Mouse (Mus musculus): ENCODE measurements around the gene Glrb.

The Glrb gene

DNA sequence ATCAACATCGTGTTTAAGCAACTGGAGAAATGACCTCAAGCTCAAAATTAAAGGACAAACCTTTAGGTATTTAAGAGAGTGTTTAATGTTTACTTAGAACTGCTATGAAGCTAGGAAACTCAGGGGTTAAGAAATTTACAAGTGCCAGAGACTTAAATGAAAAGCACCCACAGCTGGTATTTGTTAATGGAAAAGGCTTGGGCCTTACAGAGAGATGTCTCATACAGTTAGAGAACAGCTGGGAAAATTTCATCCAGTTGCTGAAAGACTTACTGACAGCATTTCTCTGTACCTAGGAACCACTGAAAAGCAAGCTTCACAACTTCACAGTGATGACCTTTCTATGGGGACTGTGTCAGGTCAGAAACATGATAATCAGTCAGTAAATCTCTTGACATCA, 28.3 kb downstream of the Glrb start:
- Histone ChIP-seq H3K9me3 (ENCODE audit: low read length) (no peaks in the 10 kb centered on the region), H3K4me1 (replicated peaks; ENCODE audit: low read depth, low read length) (no peaks in the 10 kb centered on the region)
- no peak for TF ChIP-seq POU5F1 (IDR thresholded peaks at IDR 0.05; ENCODE audit: borderline replicate concordance, low read length)
- no peak for TF ChIP-seq CTCF (conservative IDR thresholded peaks at IDR 0.05; ENCODE audit: low read length)
- no peak for TF ChIP-seq NANOG (IDR thresholded peaks at IDR 0.05; ENCODE audit: borderline replicate concordance, low read length)

DNA sequence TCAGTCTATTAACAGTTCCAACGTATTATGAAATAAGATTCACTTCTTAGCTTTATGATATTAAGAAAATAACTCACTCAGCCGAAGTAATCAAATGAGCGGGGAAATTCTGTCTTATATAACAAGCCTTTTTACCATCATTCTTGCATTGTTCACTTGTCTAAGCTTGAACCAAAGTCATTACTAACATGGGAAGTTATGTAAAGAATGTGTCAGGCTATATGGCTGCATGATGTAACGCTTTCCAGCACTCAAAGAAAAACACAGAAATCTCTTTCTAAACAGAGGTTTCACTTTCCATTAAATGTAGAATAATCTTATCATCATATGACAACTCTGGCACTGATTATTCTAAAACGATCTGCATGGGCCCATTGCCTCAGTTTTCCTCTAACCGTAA, 29.9 kb downstream of the Glrb start:
- H3K27me3 ChIP-seq (ENCODE audit: insufficient read depth, low read length) = no peaks in the 10 kb centered on the region
- TF ChIP-seq POU5F1 (IDR thresholded peaks at IDR 0.05; ENCODE audit: borderline replicate concordance, low read length) (no peak), CTCF (conservative IDR thresholded peaks at IDR 0.05; ENCODE audit: low read length) (no peak), NANOG (IDR thresholded peaks at IDR 0.05; ENCODE audit: borderline replicate concordance, low read length) (no peak)
- H3K9me3 ChIP-seq (ENCODE audit: low read length) = no peaks in the 10 kb centered on the region
- no peak overlapping the region for H3K4me3 ChIP-seq (replicated peaks; ENCODE audit: low read length)
- H3K36me3 ChIP-seq (ENCODE audit: insufficient read depth, low read length) = no peaks in the 10 kb centered on the region
- no peaks in the 10 kb centered on the region for H3K4me1 ChIP-seq (replicated peaks; ENCODE audit: low read depth, low read length)

More for the DNA sequence above, 28.3 kb downstream of the Glrb start:
- no peaks in the 10 kb centered on the region for H3K36me3 ChIP-seq (ENCODE audit: insufficient read depth, low read length)
- H3K27me3 ChIP-seq (ENCODE audit: insufficient read depth, low read length) = no peaks in the 10 kb centered on the region
- no peak overlapping the region for H3K4me3 ChIP-seq (replicated peaks; ENCODE audit: low read length)

DNA sequence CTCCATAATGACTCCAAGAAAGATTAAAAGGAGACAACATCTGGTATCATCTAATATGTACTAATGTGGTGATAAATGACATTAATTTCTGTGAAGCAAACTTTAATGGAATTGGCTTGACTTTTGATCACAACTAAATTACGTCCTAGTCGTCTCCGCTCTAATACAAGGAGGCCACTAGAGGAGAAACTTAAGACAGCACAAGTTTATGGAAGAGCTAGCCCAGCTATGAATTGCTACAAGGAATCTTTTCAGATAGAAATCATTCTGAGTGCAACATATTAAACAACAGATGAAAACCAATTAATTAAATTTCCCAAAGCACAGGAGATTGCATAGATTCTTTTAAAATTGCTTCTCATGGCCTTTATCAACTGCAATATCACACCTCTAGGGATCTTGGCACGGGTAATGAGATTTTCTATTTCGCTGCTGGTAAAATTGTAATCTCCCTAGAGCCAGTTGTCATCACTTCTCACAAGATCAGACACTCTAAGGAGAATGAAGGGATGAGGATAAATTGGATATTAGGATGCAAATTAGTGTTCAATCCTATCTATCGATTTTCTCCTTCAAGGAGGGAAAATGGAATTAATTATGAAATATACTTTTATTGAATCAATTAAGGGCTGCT, 32.7 kb downstream of the Glrb start:
- Histone ChIP-seq H3K9me3 (ENCODE audit: low read length) (no peaks in the 10 kb centered on the region), H3K4me3 (replicated peaks; ENCODE audit: low read length) (no peak overlapping the region), H3K27me3 (ENCODE audit: insufficient read depth, low read length) (no peaks in the 10 kb centered on the region), H3K36me3 (ENCODE audit: insufficient read depth, low read length) (no peaks in the 10 kb centered on the region), H3K4me1 (replicated peaks; ENCODE audit: low read depth, low read length) (no peaks in the 10 kb centered on the region)
- TF ChIP-seq POU5F1 (IDR thresholded peaks at IDR 0.05; ENCODE audit: borderline replicate concordance, low read length) (no peak), NANOG (IDR thresholded peaks at IDR 0.05; ENCODE audit: borderline replicate concordance, low read length) (no peak), CTCF (conservative IDR thresholded peaks at IDR 0.05; ENCODE audit: low read length) (no peak)

DNA sequence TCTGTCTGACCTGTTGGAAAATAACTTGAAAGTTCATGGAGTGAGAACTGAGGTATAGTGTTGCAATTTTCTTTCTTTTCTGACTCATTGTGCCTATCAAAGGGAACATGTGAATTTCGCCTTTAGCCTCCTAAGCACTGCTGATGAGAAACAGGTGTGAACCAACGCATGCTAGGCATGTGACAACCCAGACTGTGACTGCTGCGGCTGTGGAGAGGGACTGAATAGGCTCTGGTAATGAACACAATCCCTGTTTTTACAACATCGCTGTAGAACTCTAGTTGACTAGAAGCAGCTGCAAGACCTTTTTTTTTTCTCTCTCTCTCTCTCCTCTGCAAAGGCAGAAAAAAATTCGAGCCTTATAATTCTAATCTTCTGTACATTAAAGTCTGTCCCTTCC, 34.9 kb downstream of the Glrb start:
- TF ChIP-seq NANOG (IDR thresholded peaks at IDR 0.05; ENCODE audit: borderline replicate concordance, low read length) (no peak), POU5F1 (IDR thresholded peaks at IDR 0.05; ENCODE audit: borderline replicate concordance, low read length) (no peak), CTCF (conservative IDR thresholded peaks at IDR 0.05; ENCODE audit: low read length) (no peak)
- H3K27me3 ChIP-seq (ENCODE audit: insufficient read depth, low read length) = no peaks in the 10 kb centered on the region
- H3K9me3 ChIP-seq (ENCODE audit: low read length) = no peaks in the 10 kb centered on the region
- no peak overlapping the region for H3K4me3 ChIP-seq (replicated peaks; ENCODE audit: low read length)
- no peaks in the 10 kb centered on the region for H3K36me3 ChIP-seq (ENCODE audit: insufficient read depth, low read length)
- H3K4me1 ChIP-seq (replicated peaks; ENCODE audit: low read depth, low read length) = no peaks in the 10 kb centered on the region

DNA sequence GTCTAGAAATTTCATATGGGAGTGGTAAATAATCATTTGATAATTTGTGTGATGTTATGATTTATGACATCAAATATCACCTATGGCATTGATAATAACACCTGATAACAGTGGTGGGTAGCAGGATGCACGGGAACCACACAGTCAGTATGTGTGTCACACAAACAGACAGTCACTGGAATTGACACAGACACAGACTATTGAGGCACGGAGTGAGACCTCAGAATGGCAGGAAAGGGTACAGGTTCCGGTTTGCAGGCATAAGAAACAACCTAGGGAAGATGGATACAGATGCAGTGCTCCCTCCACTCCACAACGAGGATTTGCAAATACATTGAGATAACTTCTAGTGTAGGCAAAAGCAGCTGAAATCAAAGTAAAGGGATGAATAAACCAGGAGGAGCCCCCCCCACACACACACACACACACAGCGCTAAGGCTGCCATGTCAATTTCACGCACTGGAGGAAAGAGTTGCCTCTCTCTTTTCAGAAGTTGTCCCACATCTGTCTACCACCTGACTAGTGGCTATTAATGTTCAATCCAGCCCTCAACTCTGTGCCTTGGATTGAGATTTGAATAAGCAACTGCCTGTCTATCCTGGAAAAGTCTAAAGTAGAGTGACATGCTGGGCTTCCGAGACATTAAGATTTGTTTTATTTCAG, 38.6 kb downstream of the Glrb start:
- H3K27me3 ChIP-seq (ENCODE audit: insufficient read depth, low read length) = no peaks in the 10 kb centered on the region
- no peaks in the 10 kb centered on the region for H3K9me3 ChIP-seq (ENCODE audit: low read length)
- TF ChIP-seq CTCF (conservative IDR thresholded peaks at IDR 0.05; ENCODE audit: low read length) (no peak), NANOG (IDR thresholded peaks at IDR 0.05; ENCODE audit: borderline replicate concordance, low read length) (no peak), POU5F1 (IDR thresholded peaks at IDR 0.05; ENCODE audit: borderline replicate concordance, low read length) (no peak)
- no peaks in the 10 kb centered on the region for H3K36me3 ChIP-seq (ENCODE audit: insufficient read depth, low read length)
- H3K4me1 ChIP-seq (replicated peaks; ENCODE audit: low read depth, low read length) = no peaks in the 10 kb centered on the region
- H3K4me3 ChIP-seq (replicated peaks; ENCODE audit: low read length) = no peak overlapping the region

DNA sequence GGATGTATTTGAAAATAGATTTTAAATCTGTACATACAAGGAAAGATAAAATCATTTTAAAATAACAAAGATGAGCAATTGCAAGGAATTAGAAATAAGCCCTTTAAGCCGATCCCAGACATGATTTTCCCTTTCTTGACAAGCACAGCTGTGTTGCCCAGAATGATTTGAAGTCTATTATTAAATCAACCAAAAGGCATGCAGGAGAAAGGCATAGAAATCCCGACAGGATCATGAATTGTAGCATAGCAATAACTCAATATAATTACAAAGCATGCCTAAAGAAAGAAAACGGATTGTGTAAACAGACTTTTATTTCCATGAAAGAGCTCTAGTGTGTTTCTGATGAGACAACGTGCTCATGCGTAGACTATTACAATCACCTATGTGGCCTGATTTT, 39.4 kb downstream of the Glrb start:
- Histone ChIP-seq H3K4me1 (replicated peaks; ENCODE audit: low read depth, low read length) (no peaks in the 10 kb centered on the region), H3K4me3 (replicated peaks; ENCODE audit: low read length) (no peak overlapping the region), H3K36me3 (ENCODE audit: insufficient read depth, low read length) (no peaks in the 10 kb centered on the region), H3K27me3 (ENCODE audit: insufficient read depth, low read length) (no peaks in the 10 kb centered on the region), H3K9me3 (ENCODE audit: low read length) (no peaks in the 10 kb centered on the region)
- TF ChIP-seq POU5F1 (IDR thresholded peaks at IDR 0.05; ENCODE audit: borderline replicate concordance, low read length) = no peak
- no peak for TF ChIP-seq CTCF (conservative IDR thresholded peaks at IDR 0.05; ENCODE audit: low read length)
- no peak for TF ChIP-seq NANOG (IDR thresholded peaks at IDR 0.05; ENCODE audit: borderline replicate concordance, low read length)

DNA sequence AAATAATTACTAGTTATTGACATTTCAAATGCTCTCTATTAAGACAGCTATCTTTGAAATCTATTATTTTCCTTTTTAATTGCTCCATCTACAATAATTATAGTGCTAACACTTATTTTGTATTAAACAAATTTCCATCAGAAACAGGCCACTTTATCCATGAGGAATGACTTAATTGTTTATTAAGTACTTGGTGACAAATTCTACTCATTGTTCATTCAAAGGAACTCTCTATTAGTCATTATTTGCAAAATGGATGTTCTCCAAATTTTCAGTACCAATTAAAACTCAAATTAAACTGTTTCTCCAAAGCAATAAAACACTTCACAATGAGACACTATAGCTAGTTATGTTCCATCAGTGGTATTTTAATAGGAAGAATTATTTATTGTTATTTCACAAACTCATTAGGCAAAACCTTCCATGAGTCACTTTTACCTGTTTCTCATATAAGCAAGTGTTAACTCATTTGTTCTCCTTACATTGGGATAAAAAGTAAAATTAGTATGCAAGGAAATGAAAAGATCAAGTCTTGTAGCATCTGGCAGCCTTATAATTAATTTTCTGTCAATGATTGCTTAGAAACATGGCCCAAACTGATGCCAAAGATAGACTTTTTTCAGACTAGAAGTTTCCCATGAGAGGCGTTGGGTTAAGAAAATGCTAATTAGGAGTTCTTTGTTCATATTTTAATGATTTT, 41.8 kb downstream of the Glrb start:
- Histone ChIP-seq H3K4me3 (replicated peaks; ENCODE audit: low read length) (no peak overlapping the region), H3K9me3 (ENCODE audit: low read length) (no peaks in the 10 kb centered on the region), H3K4me1 (replicated peaks; ENCODE audit: low read depth, low read length) (no peaks in the 10 kb centered on the region), H3K27me3 (ENCODE audit: insufficient read depth, low read length) (no peaks in the 10 kb centered on the region), H3K36me3 (ENCODE audit: insufficient read depth, low read length) (no peaks in the 10 kb centered on the region)
- TF ChIP-seq NANOG (IDR thresholded peaks at IDR 0.05; ENCODE audit: borderline replicate concordance, low read length) (no peak), CTCF (conservative IDR thresholded peaks at IDR 0.05; ENCODE audit: low read length) (no peak), POU5F1 (IDR thresholded peaks at IDR 0.05; ENCODE audit: borderline replicate concordance, low read length) (no peak)

DNA sequence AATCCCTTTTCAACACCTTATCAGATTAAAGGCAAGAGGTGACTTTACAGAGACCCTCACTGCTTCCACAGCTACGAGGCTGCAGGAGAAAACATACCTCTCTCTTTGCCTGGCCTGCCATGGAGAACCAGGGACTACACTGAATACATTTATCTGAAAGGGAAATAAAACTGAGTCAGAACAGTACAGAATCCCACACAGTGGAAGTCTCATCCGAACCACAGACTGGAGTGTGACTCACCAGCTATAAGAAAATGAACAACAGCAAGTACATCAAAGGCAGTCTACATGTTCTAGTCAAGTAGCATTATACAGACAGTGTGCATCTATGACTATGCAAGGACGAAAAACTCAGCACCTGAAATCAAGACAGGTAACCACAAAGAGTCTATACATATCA, 46.1 kb downstream of the Glrb start:
- no peaks in the 10 kb centered on the region for H3K4me1 ChIP-seq (replicated peaks; ENCODE audit: low read depth, low read length)
- H3K9me3 ChIP-seq (ENCODE audit: low read length) = no peaks in the 10 kb centered on the region
- no peak overlapping the region for H3K4me3 ChIP-seq (replicated peaks; ENCODE audit: low read length)
- no peaks in the 10 kb centered on the region for H3K36me3 ChIP-seq (ENCODE audit: insufficient read depth, low read length)
- no peaks in the 10 kb centered on the region for H3K27me3 ChIP-seq (ENCODE audit: insufficient read depth, low read length)
- no peak for TF ChIP-seq CTCF (conservative IDR thresholded peaks at IDR 0.05; ENCODE audit: low read length)
- TF ChIP-seq NANOG (IDR thresholded peaks at IDR 0.05; ENCODE audit: borderline replicate concordance, low read length) = no peak

Data from E14TG2a.4 (cell line).